Mouse (Mus musculus): ENCODE measurements at regions not wholly inside any gene's neighbourhood (a gene's known extent, or its start where the extent isn't known, plus 50 kb on each side); places are given as distances from the start of the nearest gene placed in this dataset.

DNA sequence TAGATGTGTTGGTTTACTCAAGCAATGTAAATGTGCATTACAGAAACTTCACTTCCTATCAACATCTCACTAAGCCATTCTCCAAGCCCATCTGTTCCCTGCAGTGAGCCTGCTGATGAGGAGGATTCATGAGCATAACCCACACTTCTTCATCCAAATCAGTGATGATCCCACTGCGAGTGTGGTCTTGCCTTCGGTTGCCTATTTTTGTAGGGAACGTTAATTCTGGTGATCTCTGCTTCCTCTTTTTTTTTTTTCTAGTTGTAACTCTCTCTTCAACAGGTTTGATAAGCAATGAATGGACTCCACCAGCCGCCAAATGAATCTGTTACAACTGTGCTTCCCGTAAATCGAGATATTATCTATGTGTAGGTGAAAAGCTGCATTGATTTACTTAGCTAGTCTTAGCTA is 509.9 kb downstream of the Pdha2 start:
- TF ChIP-seq POLR2A (IDR thresholded peaks at IDR 0.05; ENCODE audit: control insufficient read depth in 1 of 2, insufficient read depth in 1 of 2, low read depth in 1 of 2, low read length in 2 of 2, poor library complexity in 1 of 2) (no peak), MYB (IDR thresholded peaks at IDR 0.05; ENCODE audit: low read depth, low read length) (no peak), ETS1 (IDR thresholded peaks at IDR 0.05; ENCODE audit: low read depth, low read length) (no peak; the same call in 1 of the 2 replicates)

Data from MEL (cell line).